Mouse (Mus musculus) embryonic facial prominence, embryonic 12.5 days (tissue): ENCODE measurements around the gene Zbed4. TPM values are rescaled to one million over a fixed set of nuclear protein-coding genes. Genes with fewer than 3 reads are reported as not detected.

Experiments
- ATAC-seq: fragments of 200-750 bp; cut with Nextera tagmentation; 2 replicates; pipeline ENCODE4 v1.8.0; 2017; ENCODE audit not compliant: insufficient number of reproducible peaks, insufficient read depth, low FRiP score, low TSS enrichment
- H3K27ac ChIP-seq: fragments of 300-500 bp; sonication (generic); 2 replicates; pipeline ENCODE4 v1.5.1; 2016; ENCODE audit warnings: mild to moderate bottlenecking
- H3K27me3 ChIP-seq: fragments of 300-500 bp; sonication (generic); 2 replicates; pipeline ENCODE4 v1.6.1; 2016; ENCODE audit warnings: mild to moderate bottlenecking, moderate library complexity
- H3K36me3 ChIP-seq: fragments of 300-500 bp; sonication (generic); 2 replicates; pipeline ENCODE4 v1.6.1; 2016; ENCODE audit warnings: mild to moderate bottlenecking
- H3K4me1 ChIP-seq: fragments of 300-500 bp; sonication (generic); 2 replicates; pipeline ENCODE4 v1.6.1; 2016
- H3K4me2 ChIP-seq: fragments of 300-500 bp; sonication (generic); replicated peaks from 2 replicates; pipeline ENCODE4 v1.6.1; 2016; ENCODE audit warnings: mild to moderate bottlenecking, moderate library complexity
- H3K4me3 ChIP-seq: fragments of 300-500 bp; sonication (generic); 2 replicates; pipeline ENCODE4 v1.5.1; 2016; ENCODE audit warnings: mild to moderate bottlenecking
- H3K9ac ChIP-seq: fragments of 300-500 bp; sonication (generic); 2 replicates; pipeline ENCODE4 v1.6.1; 2016; ENCODE audit warnings: mild to moderate bottlenecking, moderate library complexity
- H3K9me3 ChIP-seq: fragments of 300-500 bp; sonication (generic); 2 replicates; pipeline ENCODE4 v1.6.1; 2016; ENCODE audit warnings: mild to moderate bottlenecking, moderate library complexity
- WGBS: fragments of 180-500 bp; shearing (Covaris S2); methylation state at CpG from one replicate; pipeline ENCODE4 v1.1.7; 2016; 5-methylcytosine and 5-hydroxymethylcytosine counted together
- polyA plus RNA-seq: library from polyadenylated mRNA; unstranded; fragments of >200 nt; fragmentation: Nextera tagmentation; extraction: Ambion mirVana; gene quantifications from 2 replicates; pipeline ENCODE4 v1.2.1, GENCODE M21; 2016

Zbed4 gene
- polyA plus RNA-seq, 1 experiment from 2014 or later, result 24.5 TPM

- 76% methylated on average over 6 of the region's 6 CpGs for WGBS
- no peak overlapping the region for H3K27ac ChIP-seq
- H3K4me1 ChIP-seq, result no peaks in the 10 kb centered on the region; the same call in 1 of the 2 replicates
- H3K4me3 ChIP-seq, result no peak overlapping the region
- no peaks in the 10 kb centered on the region for H3K27me3 ChIP-seq
- H3K9ac ChIP-seq, result no peak overlapping the region
- H3K36me3 ChIP-seq, result peaks cover 17% of the 10 kb centered on the region
- H3K4me2 ChIP-seq, result no peak overlapping the region
- ATAC-seq, result no peak
- no peaks in the 10 kb centered on the region for H3K9me3 ChIP-seq
Measured at GRCm38 (mm10) chr15:88829791-88830440, 78.5 kb downstream of the Zbed4 start.

- Histone ChIP-seq H3K9me3 (no peaks in the 10 kb centered on the region), H3K27me3 (no peaks in the 10 kb centered on the region), H3K9ac (no peak overlapping the region), H3K4me1 (no peaks in the 10 kb centered on the region; the same call in 1 of the 2 replicates), H3K4me3 (no peak overlapping the region), H3K36me3 (peaks cover 10% of the 10 kb centered on the region), H3K4me2 (no peak overlapping the region), H3K27ac (no peak overlapping the region)
- whole genome bisulfite sequencing, result 77% methylated on average over 5 of the region's 5 CpGs
- ATAC-seq, result no peak
Measured at GRCm38 (mm10) chr15:88830696-88831095, 79.2 kb downstream of the Zbed4 start.

- no peak for ATAC-seq
- 67% methylated on average over 5 of the region's 5 CpGs for WGBS
Measured at GRCm38 (mm10) chr15:88831482-88831881, 80.0 kb downstream of the Zbed4 start.

GRCm38 (mm10) chr15:88832536-88832935, 81.1 kb downstream of the Zbed4 start:
- no peaks in the 10 kb centered on the region for H3K9me3 ChIP-seq
- H3K27ac ChIP-seq, result no peak overlapping the region
- no peaks in the 10 kb centered on the region for H3K27me3 ChIP-seq
- 73% methylated on average over 9 of the region's 9 CpGs for WGBS
- H3K36me3 ChIP-seq, result no peaks in the 10 kb centered on the region
- H3K9ac ChIP-seq, result no peak overlapping the region
- no peak for ATAC-seq
- H3K4me1 ChIP-seq, result peaks cover 5% of the 10 kb centered on the region; the same call in 1 of the 2 replicates
- no peak overlapping the region for H3K4me2 ChIP-seq
- no peak overlapping the region for H3K4me3 ChIP-seq

More at GRCm38 (mm10) chr15:88831482-88831881, 80.0 kb downstream of the Zbed4 start:
- Histone ChIP-seq H3K4me2 (no peak overlapping the region), H3K9ac (no peak overlapping the region), H3K4me3 (no peak overlapping the region), H3K4me1 (no peaks in the 10 kb centered on the region; the same call in 1 of the 2 replicates), H3K27me3 (no peaks in the 10 kb centered on the region), H3K9me3 (no peaks in the 10 kb centered on the region), H3K27ac (no peak overlapping the region), H3K36me3 (0 out of 2 replicates have a peak, but pooled peaks cover 2% of the 10 kb centered on the region)

Other genes with a start within 250 kb of the Zbed4 start
- not detected in 2 replicates for gene Zdhhc25, start 151.4 kb upstream of the Zbed4 start, polyA plus RNA-seq
- gene Brd1, start 17.4 kb upstream of the Zbed4 start, polyA plus RNA-seq, result 23.9 and 24.4 TPM in 2 replicates
- gene Alg12, start 67.7 kb downstream of the Zbed4 start, polyA plus RNA-seq, result 10.2 and 12.2 TPM in 2 replicates
- 71.9 and 75.7 TPM in 2 replicates for gene Creld2, start 68.0 kb downstream of the Zbed4 start, polyA plus RNA-seq
- 50.6 and 56.9 TPM in 2 replicates for gene Pim3, start 110.5 kb downstream of the Zbed4 start, polyA plus RNA-seq
- not detected in 2 replicates for gene Ttll8, start 202.8 kb downstream of the Zbed4 start, polyA plus RNA-seq
- gene Mlc1, start 227.3 kb downstream of the Zbed4 start, polyA plus RNA-seq, result 0.59 and 1.1 TPM in 2 replicates
- gene Mov10l1, start 231.2 kb downstream of the Zbed4 start, polyA plus RNA-seq, result 0.38 TPM in 1 of 2 replicates, not detected in the other